Mouse (Mus musculus) intestine, postnatal 0 days (tissue): ENCODE data around the gene Ropn1l. TPM values are rescaled to one million over a fixed set of nuclear protein-coding genes. Genes with fewer than 3 reads are reported as not detected.

Source experiments
- ATAC-seq: fragments of 200-750 bp; cut with Nextera tagmentation; 2 replicates; pipeline ENCODE4 v1.8.0; 2017; ENCODE audit warnings: mild to moderate bottlenecking, moderate TSS enrichment, moderate library complexity
- H3K27ac ChIP-seq: fragments of 300-500 bp; sonication (generic); 2 replicates; pipeline ENCODE4 v1.5.1; 2014; ENCODE audit warnings: mild to moderate bottlenecking, low read depth, low read length, moderate library complexity
- H3K27me3 ChIP-seq: fragments of 300-500 bp; sonication (generic); replicated peaks from 2 replicates; pipeline ENCODE4 v1.6.1; 2014; ENCODE audit warnings: low read length, mixed read lengths; ENCODE audit not compliant: control insufficient read depth, insufficient read depth
- H3K36me3 ChIP-seq: fragments of 300-500 bp; sonication (generic); 2 replicates; pipeline ENCODE4 v1.6.1; 2014; ENCODE audit warnings: mild to moderate bottlenecking, moderate library complexity; ENCODE audit not compliant: control insufficient read depth, insufficient read depth
- H3K4me1 ChIP-seq: fragments of 300-500 bp; sonication (generic); replicated peaks from 2 replicates; pipeline ENCODE4 v1.6.1; 2014; ENCODE audit warnings: antibody characterized with exemption, low read length, mixed read lengths; ENCODE audit not compliant: control insufficient read depth, insufficient read depth
- H3K4me2 ChIP-seq: fragments of 300-500 bp; sonication (generic); replicated peaks from 2 replicates; pipeline ENCODE4 v1.6.1; 2014; ENCODE audit warnings: low read depth, mild to moderate bottlenecking, moderate library complexity
- H3K4me3 ChIP-seq: fragments of 300-500 bp; sonication (generic); 2 replicates; pipeline ENCODE4 v1.5.1; 2014; ENCODE audit warnings: low read depth, low read length
- H3K9ac ChIP-seq: fragments of 300-500 bp; sonication (generic); 2 replicates; pipeline ENCODE4 v1.6.1; 2014; ENCODE audit warnings: mild to moderate bottlenecking, low read depth, low read length
- H3K9me3 ChIP-seq: fragments of 300-500 bp; sonication (generic); 2 replicates; pipeline ENCODE4 v1.6.1; 2016; ENCODE audit warnings: mixed run types; ENCODE audit not compliant: control insufficient read depth
- CTCF ChIP-seq: sonication (generic); IDR thresholded peaks from 2 replicates; pipeline ENCODE4 v1.5.1; 2016; ENCODE audit warnings: low read depth, mild to moderate bottlenecking, control low read depth, antibody characterized with exemption, moderate library complexity
- WGBS: fragments of 180-500 bp; shearing (Covaris S2); extraction: QIAGEN DNeasy Blood & Tissue Kit; methylation state at CpG from one replicate; pipeline ENCODE4 v1.1.7; 2014; 5-methylcytosine and 5-hydroxymethylcytosine counted together
- polyA plus RNA-seq: library from polyadenylated mRNA; unstranded; fragments of >200 nt; fragmentation: Nextera tagmentation; extraction: Ambion mirVana; gene quantifications from 2 replicates; pipeline ENCODE4 v1.2.1, GENCODE M21; 2015

Ropn1l gene
- polyA plus RNA-seq, 1 experiment from 2014 or later = 0.69 TPM

GRCm38 (mm10) chr15:31407490-31407889 lies 46.0 kb downstream of the Ropn1l start:
- Histone ChIP-seq H3K36me3 (no peaks in the 10 kb centered on the region), H3K4me3 (no peak overlapping the region), H3K9ac (no peak overlapping the region), H3K27me3 (no peaks in the 10 kb centered on the region), H3K4me1 (no peaks in the 10 kb centered on the region), H3K4me2 (no peak overlapping the region), H3K9me3 (no peaks in the 10 kb centered on the region), H3K27ac (no peak overlapping the region)
- TF ChIP-seq CTCF = no peak
- 36% methylated on average over 4 of the region's 4 CpGs for WGBS
- peak; percentile 88 for ATAC-seq

- Histone ChIP-seq H3K27me3 (no peaks in the 10 kb centered on the region), H3K36me3 (no peaks in the 10 kb centered on the region), H3K9me3 (no peaks in the 10 kb centered on the region), H3K27ac (0 out of 2 replicates have a peak overlapping the region, but pooled peaks have one; percentile 3), H3K4me2 (no peak overlapping the region), H3K9ac (no peak overlapping the region), H3K4me1 (no peaks in the 10 kb centered on the region), H3K4me3 (no peak overlapping the region)
- WGBS = 69% methylated on average over 5 of the region's 5 CpGs
- no peak for ATAC-seq
- TF ChIP-seq CTCF = no peak
Measured at GRCm38 (mm10) chr15:31406881-31407280, 46.7 kb downstream of the Ropn1l start.

GRCm38 (mm10) chr15:31404346-31404745 lies 49.2 kb downstream of the Ropn1l start:
- TF ChIP-seq CTCF = no peak
- no peak overlapping the region for H3K4me2 ChIP-seq
- 88% methylated on average over 8 of the region's 8 CpGs for WGBS
- no peak for ATAC-seq
- no peaks in the 10 kb centered on the region for H3K4me1 ChIP-seq
- no peak overlapping the region for H3K9ac ChIP-seq
- H3K27me3 ChIP-seq = no peaks in the 10 kb centered on the region
- H3K36me3 ChIP-seq = no peaks in the 10 kb centered on the region
- no peaks in the 10 kb centered on the region for H3K9me3 ChIP-seq
- H3K4me3 ChIP-seq = no peak overlapping the region
- H3K27ac ChIP-seq = no peak overlapping the region

GRCm38 (mm10) chr15:31402200-31402892 lies 51.2 kb downstream of the Ropn1l start:
- H3K4me3 ChIP-seq = no peak overlapping the region
- no peaks in the 10 kb centered on the region for H3K9me3 ChIP-seq
- no peak for ATAC-seq
- H3K4me2 ChIP-seq = no peak overlapping the region
- no peaks in the 10 kb centered on the region for H3K36me3 ChIP-seq
- no peak for TF ChIP-seq CTCF
- H3K9ac ChIP-seq = no peak overlapping the region
- H3K27ac ChIP-seq = no peak overlapping the region
- H3K27me3 ChIP-seq = no peaks in the 10 kb centered on the region
- WGBS = 83% methylated on average over 12 of the region's 12 CpGs
- no peaks in the 10 kb centered on the region for H3K4me1 ChIP-seq

DNA sequence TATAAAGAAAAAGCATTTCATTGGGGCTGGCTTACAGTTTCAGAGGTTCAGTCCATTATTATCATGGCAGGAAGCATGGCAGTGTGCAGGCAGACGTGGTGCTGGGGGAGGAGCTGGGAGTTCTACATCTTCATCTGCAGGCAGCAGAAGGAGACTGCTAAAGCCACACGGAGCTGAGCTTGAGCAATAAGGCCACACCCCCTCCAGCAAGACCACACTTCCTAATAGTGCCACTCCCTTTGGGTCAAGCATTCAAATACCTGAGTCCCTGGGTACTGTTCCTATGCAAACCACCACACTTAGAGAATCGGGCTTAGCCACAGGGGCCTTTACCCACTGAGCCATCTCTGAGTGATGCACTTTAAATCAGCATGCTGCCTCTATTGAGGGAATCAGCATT lies 52.6 kb downstream of the Ropn1l start:
- H3K36me3 ChIP-seq = no peaks in the 10 kb centered on the region
- H3K9ac ChIP-seq = no peak overlapping the region
- H3K9me3 ChIP-seq = no peaks in the 10 kb centered on the region
- no peak overlapping the region for H3K4me3 ChIP-seq
- TF ChIP-seq CTCF = no peak
- H3K27ac ChIP-seq = no peak overlapping the region
- no peaks in the 10 kb centered on the region for H3K4me1 ChIP-seq
- H3K27me3 ChIP-seq = no peaks in the 10 kb centered on the region
- 39% methylated on average over 3 of the region's 3 CpGs for WGBS
- no peak for ATAC-seq
- H3K4me2 ChIP-seq = no peak overlapping the region

- no peak overlapping the region for H3K9ac ChIP-seq
- H3K9me3 ChIP-seq = no peaks in the 10 kb centered on the region
- H3K27me3 ChIP-seq = no peaks in the 10 kb centered on the region
- no peak overlapping the region for H3K27ac ChIP-seq
- H3K4me3 ChIP-seq = no peak overlapping the region
- H3K4me2 ChIP-seq = no peak overlapping the region
- WGBS = 95% methylated on average over 13 of the region's 13 CpGs
- H3K4me1 ChIP-seq = no peaks in the 10 kb centered on the region
- no peaks in the 10 kb centered on the region for H3K36me3 ChIP-seq
- TF ChIP-seq CTCF = no peak
- ATAC-seq = no peak
Measured at GRCm38 (mm10) chr15:31398769-31399168, 54.8 kb downstream of the Ropn1l start.

- no peak overlapping the region for H3K9ac ChIP-seq
- no peak overlapping the region for H3K4me2 ChIP-seq
- H3K27ac ChIP-seq = no peak overlapping the region
- 83% methylated on average over 3 of the region's 3 CpGs for WGBS
- no peak for ATAC-seq
- TF ChIP-seq CTCF = peak; percentile 18; the same call in 1 of the 2 replicates
- no peaks in the 10 kb centered on the region for H3K4me1 ChIP-seq
- H3K36me3 ChIP-seq = no peaks in the 10 kb centered on the region
- H3K9me3 ChIP-seq = no peaks in the 10 kb centered on the region
- H3K27me3 ChIP-seq = no peaks in the 10 kb centered on the region
- H3K4me3 ChIP-seq = no peak overlapping the region
Measured at GRCm38 (mm10) chr15:31397379-31397778, 56.2 kb downstream of the Ropn1l start.
